Mouse (Mus musculus) cerebellum, adult 18-20 months (tissue): ENCODE results near the gene Ube2e1.
"Not testable (repeated sequence)": the region's sequence is repeated elsewhere in the genome, so short reads cannot be mapped to it uniquely, and the experiment has no call there.

Experiments
- DNase-seq, 2 experiments: peaks; one replicate each; pipeline ENCODE4 v3.0.0; 2021

Ube2e1 gene

GRCm38 (mm10) chr14:18240132-18240531, 91.5 kb downstream of the Ube2e1 start:
- no peak for DNase-seq

DNA sequence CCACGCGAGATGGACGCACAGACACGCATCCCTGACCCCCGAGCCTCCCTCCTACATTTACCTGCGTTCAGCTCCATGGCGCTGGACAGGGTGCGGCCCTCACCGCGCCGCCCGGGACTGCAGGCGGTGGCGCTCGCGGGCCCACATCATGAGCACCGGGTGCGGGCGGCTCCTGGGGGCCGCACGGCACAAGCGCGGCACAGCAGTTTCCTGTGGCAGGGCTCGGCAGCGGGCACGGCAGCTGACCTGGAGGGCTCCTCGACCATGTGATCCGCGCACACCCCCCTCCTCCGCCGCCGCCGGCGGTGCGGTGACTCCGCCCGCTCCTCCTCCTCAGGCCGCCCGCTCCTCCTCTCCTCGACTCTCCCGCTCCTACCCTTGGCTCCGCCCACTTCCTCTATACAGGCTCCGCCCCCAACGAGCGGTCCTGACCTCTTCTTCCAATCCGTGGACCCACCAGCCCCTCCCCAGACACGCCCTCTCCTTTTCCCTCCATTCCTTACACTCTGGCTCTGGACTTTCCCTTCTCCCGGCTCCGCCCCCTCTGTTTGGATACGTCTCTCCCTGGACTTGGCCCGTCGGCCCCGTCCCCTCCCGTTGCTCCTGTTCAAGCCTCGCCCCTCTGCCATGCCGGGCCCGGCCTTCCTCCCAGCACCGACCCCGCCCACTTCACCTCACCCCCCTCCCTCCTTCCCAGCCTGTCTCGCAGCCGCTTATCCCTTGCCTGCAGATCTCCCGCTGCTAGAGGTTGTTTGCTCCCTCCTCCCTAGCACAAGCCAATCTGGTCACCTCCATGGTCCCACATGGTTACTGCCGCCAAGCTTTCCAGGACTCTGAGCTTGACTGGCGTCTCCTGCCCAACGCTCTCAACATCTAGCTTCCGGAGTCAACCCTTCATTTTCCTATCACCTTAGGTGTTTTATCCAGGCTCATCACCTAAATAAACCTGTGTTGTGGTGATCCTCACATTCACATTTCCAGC, 92.6 kb downstream of the Ube2e1 start, which contains the start of gene Nr1d2:
Nr1d2 (minus strand) TSS at position 378 of the 982 bp plus-strand sequence.
- peak; percentile 98 to 100 for DNase-seq

DNA sequence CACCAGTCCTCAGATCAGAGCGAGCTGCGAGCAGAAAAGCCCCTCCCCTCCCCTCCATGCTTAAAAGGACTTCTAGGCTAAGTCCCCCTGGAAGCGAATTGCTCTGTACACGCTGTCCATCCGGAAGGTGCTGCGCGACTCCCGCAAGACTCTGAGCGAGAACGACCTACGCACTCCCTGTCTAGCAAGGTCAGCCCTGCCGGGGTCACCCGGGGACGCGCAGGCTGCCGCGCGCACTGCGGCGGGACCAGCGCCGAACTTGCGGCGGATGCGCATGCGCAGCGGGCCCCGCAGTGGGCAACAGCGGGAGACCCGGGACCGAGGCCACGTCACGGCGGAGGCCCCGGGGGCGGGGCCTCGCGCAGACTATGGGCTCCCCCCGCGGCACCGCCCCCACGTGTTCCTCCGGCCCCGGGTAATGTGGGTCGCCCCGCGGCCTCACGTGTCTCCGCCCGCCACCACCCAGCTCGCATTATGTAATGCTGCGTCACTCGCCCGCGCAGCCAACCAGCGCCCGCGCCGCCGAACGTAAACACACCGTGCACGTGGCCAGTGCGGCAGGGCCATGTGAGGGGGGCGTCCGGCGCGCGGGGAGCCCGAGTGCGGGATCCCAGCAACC, 93.4 kb downstream of the Ube2e1 start:
- peak; percentile 97 to 99 for DNase-seq

DNA sequence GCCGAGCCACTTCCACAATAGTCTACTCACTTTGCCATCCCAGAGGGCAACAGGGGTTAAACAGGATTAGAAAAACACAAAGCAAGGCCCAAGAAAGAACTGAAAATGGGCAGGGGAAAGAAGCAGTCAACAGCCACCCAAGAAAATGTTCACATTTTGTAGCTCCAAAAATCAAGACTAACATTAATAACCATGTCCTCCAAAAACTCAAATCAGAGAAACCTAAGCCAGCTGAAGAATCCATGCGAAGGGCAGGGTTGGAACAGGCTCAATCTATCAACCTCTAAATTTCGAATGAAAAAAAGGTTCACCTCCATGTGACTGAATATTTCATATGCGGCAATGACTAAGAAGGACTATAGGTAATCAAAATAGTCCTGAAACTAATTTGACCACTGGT, 94.3 kb downstream of the Ube2e1 start:
- no peak for DNase-seq

DNA sequence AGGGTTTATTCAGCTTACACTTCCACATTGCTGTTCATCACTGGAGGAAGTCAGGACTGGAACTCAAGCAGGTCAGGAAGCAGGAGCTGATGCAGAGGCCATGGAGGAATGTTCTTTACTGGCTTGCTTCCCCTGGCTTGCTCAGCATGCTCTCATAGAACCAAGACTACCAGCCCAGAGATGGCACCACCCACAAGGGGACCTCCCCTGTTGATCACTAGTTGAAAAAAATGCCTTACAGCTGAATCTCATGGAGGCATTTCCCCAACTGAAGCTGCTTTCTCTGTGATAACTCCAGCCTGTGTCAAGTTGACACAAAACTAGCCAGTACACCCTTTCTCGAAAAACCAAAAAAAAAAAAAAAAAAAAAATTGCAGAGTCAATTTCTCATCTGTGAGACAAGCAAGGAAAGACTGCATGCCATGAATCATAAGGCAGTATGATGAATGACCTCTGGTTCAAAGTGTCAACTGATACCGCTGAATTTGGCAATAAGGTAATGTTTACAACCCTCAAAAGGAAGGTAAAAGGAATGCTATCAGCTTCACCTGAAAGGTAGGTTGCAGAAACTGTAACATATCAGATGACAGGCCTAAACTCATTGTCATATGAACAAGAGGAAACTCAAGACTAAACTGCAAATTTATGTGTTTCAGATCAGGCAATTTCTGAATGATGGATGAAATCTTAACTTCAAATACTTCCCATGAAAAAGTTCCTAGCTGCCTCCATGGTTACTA, 95.0 kb downstream of the Ube2e1 start:
- not testable (repeated sequence) for DNase-seq

DNA sequence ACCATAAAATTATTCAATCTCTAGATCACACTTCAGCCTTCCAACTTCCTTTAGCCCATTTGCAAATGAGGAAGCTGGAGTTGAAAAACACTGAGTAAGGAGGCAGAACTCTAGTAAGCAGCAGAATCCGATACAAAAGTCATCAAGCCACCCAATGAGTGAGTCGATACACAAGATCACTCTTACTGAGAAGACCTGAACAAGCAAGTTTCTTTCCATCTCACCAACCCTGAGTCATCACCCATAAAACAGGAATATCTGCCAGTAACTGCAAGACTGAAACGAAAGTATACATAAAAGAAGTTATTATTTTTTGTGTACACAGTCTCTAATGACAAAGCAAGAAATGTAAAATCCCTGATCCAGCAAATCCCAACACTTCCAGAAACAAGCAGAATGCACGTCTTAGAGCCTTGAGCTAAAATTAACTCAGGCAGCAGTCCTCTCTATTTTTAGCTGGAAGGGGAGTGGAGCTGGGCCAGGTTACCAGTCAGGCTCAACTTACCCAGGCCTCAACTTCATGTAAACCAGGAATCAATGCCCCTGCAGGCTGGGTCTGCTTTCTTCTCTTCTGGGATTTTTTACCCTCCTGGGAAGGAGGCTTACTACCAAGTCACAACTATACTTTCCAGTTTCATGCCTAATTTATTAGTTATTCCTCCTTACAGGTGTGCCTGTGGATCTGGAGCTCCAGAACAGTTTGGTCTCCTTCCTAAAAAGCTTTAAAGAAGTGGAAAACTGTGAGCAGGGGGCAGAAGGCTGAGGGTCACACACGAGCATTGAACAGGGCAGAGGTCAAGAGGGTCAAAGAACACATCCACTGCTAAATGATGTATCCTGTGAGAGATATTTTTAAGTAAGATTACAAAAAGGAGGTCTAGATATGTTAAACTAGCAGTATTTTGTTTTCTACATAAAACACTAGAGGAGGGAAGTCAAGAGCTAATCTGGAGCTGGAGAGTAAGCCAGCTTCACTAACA, 97.4 kb downstream of the Ube2e1 start:
- peak in 1 of 2 experiments; percentile 44 for DNase-seq

GRCm38 (mm10) chr14:18233076-18233475, 98.6 kb downstream of the Ube2e1 start:
- no peak for DNase-seq
